Mouse (Mus musculus) hindbrain, embryonic 12.5 days (tissue): ENCODE data around the gene Snupn. TPM values are rescaled to one million over a fixed set of nuclear protein-coding genes. Genes with fewer than 3 reads are reported as not detected.
"Not testable (repeated sequence)": the region's sequence is repeated elsewhere in the genome, so short reads cannot be mapped to it uniquely, and the experiment has no call there.

Experiments used
- ATAC-seq: fragments of 200-750 bp; cut with Nextera tagmentation; 2 replicates; pipeline ENCODE4 v1.8.0; 2017; ENCODE audit warnings: moderate TSS enrichment; ENCODE audit not compliant: low FRiP score
- H3K27ac ChIP-seq: fragments of 300-500 bp; sonication (generic); 2 replicates; pipeline ENCODE4 v1.5.1; 2016; ENCODE audit warnings: mild to moderate bottlenecking
- H3K27me3 ChIP-seq: fragments of 300-500 bp; sonication (generic); 2 replicates; pipeline ENCODE4 v1.6.1; 2016; ENCODE audit warnings: mild to moderate bottlenecking
- H3K36me3 ChIP-seq: fragments of 300-500 bp; sonication (generic); 2 replicates; pipeline ENCODE4 v1.6.1; 2016; ENCODE audit warnings: mild to moderate bottlenecking
- H3K4me1 ChIP-seq: fragments of 300-500 bp; sonication (generic); 2 replicates; pipeline ENCODE4 v1.6.1; 2016
- H3K4me2 ChIP-seq: fragments of 300-500 bp; sonication (generic); replicated peaks from 2 replicates; pipeline ENCODE4 v1.6.1; 2016; ENCODE audit warnings: mild to moderate bottlenecking
- H3K4me3 ChIP-seq: fragments of 300-500 bp; sonication (generic); 2 replicates; pipeline ENCODE4 v1.5.1; 2016; ENCODE audit warnings: mild to moderate bottlenecking
- H3K9ac ChIP-seq: fragments of 300-500 bp; sonication (generic); 2 replicates; pipeline ENCODE4 v1.6.1; 2016; ENCODE audit warnings: mild to moderate bottlenecking, moderate library complexity
- H3K9me3 ChIP-seq: fragments of 300-500 bp; sonication (generic); replicated peaks from 2 replicates; pipeline ENCODE4 v1.6.1; 2016; ENCODE audit warnings: mild to moderate bottlenecking
- WGBS: fragments of 180-500 bp; shearing (Covaris S2); methylation state at CpG from one replicate; pipeline ENCODE4 v1.1.7; 2016; 5-methylcytosine and 5-hydroxymethylcytosine counted together
- polyA plus RNA-seq: library from polyadenylated mRNA; unstranded; fragments of >200 nt; fragmentation: Nextera tagmentation; extraction: Ambion mirVana; gene quantifications from 2 replicates; pipeline ENCODE4 v1.2.1, GENCODE M21; 2016

Snupn gene
- polyA plus RNA-seq: 24.7 and 25.3 TPM in 2 replicates

DNA sequence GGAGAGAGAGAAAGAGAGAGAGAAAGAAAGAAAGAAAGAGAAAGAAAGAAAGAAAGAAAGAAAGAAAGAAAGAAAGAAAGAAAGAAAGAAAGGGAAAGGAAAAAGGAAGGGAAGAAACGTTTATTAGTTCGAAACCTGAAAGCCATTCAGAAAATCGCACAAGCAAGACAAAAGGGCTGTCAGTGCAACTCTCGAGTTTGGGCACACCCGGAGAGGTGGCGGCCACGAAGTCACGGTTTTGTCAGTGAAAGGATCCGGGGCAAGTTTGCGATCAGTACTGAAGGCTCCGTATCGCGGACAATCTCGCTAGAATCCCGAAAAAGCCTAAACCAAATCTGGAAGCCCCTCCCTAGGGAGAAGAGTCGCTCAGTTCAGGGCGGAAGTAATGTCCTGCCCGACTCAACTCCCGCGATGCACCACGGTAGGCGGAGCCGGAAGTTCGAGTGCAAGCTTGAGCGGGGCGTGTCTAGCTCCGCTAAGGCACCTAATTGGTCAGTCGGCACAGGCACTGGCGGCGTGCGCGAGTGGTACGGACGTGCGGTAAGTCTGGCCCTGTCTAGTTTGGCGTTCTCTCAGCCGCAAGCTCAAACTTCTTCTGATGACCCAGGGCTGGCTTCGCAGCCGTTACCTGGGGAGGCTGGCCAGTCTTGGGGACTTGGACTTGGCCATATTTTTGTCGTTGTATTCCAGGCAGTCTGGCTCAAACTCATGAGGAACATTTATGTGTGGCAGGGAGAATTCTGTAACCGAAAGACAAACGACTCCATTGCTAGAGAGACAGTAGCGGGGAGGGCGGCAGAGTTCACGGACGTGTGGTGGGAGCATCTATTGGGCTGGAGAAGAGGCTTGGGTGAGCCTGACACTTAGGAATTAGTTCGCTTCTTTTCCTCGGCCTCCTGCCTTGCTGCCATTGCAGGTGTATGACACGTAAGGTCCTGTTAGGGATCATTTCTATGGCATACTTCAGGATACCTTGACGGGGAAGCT, at the start of gene Snupn:
Gene Snupn, plus strand, starts transcription at position 465 of the 987 bp plus-strand sequence.
- H3K9me3 ChIP-seq: no peaks in the 10 kb centered on the region
- WGBS: under 1% methylated on average over 50 of the region's 50 CpGs
- no peaks in the 10 kb centered on the region for H3K27me3 ChIP-seq
- ATAC-seq: peak; percentile 100
- H3K36me3 ChIP-seq: no peaks in the 10 kb centered on the region
- peak within 1 kb of the TSS; percentile 63 for H3K4me3 ChIP-seq
- peak within 1 kb of the TSS; percentile 92 for H3K4me2 ChIP-seq
- peak within 1 kb of the TSS; percentile 86 for H3K27ac ChIP-seq
- peaks cover 13% of the 10 kb centered on the region for H3K4me1 ChIP-seq
- peak within 1 kb of the TSS; percentile 78 for H3K9ac ChIP-seq

DNA sequence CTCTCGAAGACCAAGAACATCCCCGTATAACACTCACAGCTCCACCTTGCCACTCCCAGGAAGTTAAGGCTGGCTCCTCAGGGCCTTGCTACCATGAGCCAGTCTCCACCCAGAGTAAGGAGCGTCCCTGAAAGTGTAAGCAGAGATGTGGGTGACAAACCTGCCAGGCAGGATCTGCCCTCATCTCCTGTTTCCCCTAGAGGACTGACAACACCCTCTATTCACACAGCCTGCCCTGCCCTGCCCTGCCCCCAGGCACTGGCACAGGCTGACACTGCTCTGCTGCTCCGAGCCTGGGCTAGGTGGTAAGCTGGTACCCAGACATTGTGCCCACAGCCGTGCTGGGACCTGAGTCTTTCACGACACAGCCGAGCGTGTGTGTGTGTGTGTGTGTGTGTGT, 49.5 kb upstream of the Snupn start:
- Histone ChIP-seq H3K9me3 (no peaks in the 10 kb centered on the region), H3K36me3 (no peaks in the 10 kb centered on the region), H3K9ac (no peak overlapping the region), H3K4me2 (no peak overlapping the region), H3K4me3 (no peak overlapping the region), H3K27ac (no peak overlapping the region), H3K27me3 (no peaks in the 10 kb centered on the region), H3K4me1 (peaks cover 6% of the 10 kb centered on the region)
- no peak for ATAC-seq
- WGBS: 69% methylated on average over 8 of the region's 8 CpGs

DNA sequence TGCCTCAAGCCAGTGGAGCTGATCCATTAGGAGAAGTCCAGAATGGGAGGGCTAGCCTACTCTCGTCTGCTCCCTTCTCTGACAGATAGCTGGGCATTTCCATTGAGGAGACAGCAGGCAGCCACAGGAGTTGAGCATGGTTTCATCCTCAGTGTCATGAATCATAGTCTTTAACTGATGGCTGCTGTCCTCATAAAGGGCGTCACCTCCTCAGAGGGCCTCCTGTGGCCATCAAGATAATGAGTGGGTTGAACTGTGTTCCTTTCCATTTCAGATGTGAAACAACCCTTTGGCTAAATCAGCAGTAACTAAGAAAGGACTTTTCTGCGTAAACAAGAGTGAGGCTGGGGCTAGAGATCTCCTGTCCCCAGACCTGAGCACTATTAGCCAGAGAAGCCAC, 47.0 kb upstream of the Snupn start:
- Histone ChIP-seq H3K4me1 (peaks cover 6% of the 10 kb centered on the region), H3K9me3 (no peaks in the 10 kb centered on the region), H3K27me3 (no peaks in the 10 kb centered on the region), H3K36me3 (no peaks in the 10 kb centered on the region), H3K4me3 (no peak overlapping the region), H3K27ac (no peak overlapping the region), H3K9ac (no peak overlapping the region), H3K4me2 (no peak overlapping the region)
- WGBS: 77% methylated on average over 3 of the region's 3 CpGs
- no peak for ATAC-seq

DNA sequence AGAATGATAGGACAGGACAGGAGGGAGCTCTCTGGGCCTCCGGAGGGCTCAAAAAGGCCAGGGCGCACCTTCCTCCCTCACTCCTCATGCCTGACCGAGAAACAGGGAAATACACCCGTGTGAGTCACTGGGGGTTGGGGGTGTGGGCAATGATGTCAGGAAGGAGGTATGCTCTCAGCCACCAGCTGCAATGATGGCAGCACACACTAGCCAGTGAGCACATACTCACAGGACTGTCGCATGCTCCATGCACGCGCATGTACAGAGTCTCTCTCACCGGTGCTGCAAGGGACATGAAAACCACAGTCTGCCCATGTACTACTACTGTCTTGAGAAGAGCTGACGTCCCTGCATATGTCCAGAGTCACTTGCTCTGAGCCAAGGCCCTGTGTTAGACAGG, 43.1 kb upstream of the Snupn start:
- Histone ChIP-seq H3K27me3 (no peaks in the 10 kb centered on the region), H3K4me1 (no peaks in the 10 kb centered on the region), H3K9me3 (no peaks in the 10 kb centered on the region), H3K9ac (no peak overlapping the region), H3K27ac (no peak overlapping the region), H3K4me2 (no peak overlapping the region), H3K36me3 (no peaks in the 10 kb centered on the region), H3K4me3 (no peak overlapping the region)
- ATAC-seq: no peak
- WGBS: 87% methylated on average over 9 of the region's 9 CpGs

DNA sequence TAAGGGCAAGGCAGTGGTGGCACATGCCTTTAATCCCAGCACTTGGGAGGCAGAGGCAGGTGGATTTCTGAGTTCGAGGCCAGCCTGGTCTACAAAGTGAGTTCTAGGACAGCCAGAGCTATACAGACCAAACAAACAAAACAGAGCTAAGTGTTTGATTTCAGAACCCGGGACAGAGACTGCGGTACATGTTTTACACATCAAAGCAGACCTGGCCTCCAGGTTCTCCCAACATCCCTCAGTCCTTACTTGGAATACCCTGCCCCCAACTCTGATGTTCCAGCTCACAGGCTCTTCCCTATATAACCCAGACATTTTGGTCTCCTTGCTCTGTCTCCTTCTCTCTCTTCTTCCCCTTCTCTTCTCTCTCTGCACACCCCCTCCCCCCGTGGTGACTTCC, 40.7 kb upstream of the Snupn start:
- H3K36me3 ChIP-seq, H3K27me3 ChIP-seq, ATAC-seq, H3K9me3 ChIP-seq, H3K4me2 ChIP-seq, H3K4me3 ChIP-seq, H3K4me1 ChIP-seq, H3K9ac ChIP-seq, H3K27ac ChIP-seq: not testable (repeated sequence)
- WGBS: 51% methylated on average over 4 of the region's 4 CpGs

DNA sequence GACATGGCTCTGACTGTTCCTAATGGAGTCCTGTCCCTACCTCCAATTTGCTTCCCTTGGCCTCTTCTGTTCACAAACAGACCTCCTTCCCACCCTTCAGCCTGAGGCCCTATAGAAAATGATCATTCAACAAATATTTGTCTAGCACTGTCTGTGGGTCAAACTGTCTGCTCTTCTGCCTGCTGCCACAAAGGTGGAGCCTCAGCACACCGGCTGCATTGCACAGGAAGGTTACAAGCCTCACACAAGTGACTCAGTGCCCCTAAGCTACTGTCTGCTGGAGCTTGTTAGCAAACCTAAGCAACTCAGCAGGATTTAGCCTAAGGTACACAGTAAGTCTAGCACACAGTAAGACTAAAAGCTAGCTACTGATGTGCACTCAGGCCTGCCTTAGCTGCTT, 39.7 kb upstream of the Snupn start:
- WGBS: 72% methylated on average over 1 of the region's 1 CpGs
- no peaks in the 10 kb centered on the region for H3K4me1 ChIP-seq
- no peaks in the 10 kb centered on the region for H3K27me3 ChIP-seq
- no peak for ATAC-seq
- H3K36me3 ChIP-seq: no peaks in the 10 kb centered on the region
- H3K9ac ChIP-seq: no peak overlapping the region
- no peak overlapping the region for H3K4me2 ChIP-seq
- no peak overlapping the region for H3K27ac ChIP-seq
- H3K9me3 ChIP-seq: no peaks in the 10 kb centered on the region
- H3K4me3 ChIP-seq: no peak overlapping the region

DNA sequence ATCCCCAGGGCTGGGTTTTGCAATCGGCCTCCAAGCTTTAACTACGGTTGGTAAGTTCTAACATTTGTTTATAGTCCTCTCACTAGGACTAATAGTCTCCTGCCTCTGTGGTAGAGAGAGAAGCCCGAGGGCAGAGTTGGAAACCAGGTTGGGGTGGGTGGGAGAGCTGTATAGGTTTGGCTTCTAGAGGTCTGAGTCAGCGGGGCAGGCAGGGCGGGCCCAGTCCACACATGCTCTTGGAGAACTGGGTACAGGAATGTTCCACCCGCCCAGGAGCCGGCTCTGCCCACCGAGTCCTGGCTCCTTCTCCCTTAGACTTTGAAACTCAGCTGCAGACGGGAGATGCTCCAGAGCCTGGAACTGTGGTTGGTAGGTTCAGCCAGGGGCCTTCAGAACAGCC, 36.7 kb upstream of the Snupn start:
- ATAC-seq: no peak
- H3K4me2 ChIP-seq: no peak overlapping the region
- no peaks in the 10 kb centered on the region for H3K4me1 ChIP-seq
- H3K9ac ChIP-seq: no peak overlapping the region
- 89% methylated on average over 9 of the region's 9 CpGs for WGBS
- peaks cover 21% of the 10 kb centered on the region for H3K36me3 ChIP-seq
- no peaks in the 10 kb centered on the region for H3K9me3 ChIP-seq
- no peaks in the 10 kb centered on the region for H3K27me3 ChIP-seq
- H3K4me3 ChIP-seq: no peak overlapping the region
- no peak overlapping the region for H3K27ac ChIP-seq

DNA sequence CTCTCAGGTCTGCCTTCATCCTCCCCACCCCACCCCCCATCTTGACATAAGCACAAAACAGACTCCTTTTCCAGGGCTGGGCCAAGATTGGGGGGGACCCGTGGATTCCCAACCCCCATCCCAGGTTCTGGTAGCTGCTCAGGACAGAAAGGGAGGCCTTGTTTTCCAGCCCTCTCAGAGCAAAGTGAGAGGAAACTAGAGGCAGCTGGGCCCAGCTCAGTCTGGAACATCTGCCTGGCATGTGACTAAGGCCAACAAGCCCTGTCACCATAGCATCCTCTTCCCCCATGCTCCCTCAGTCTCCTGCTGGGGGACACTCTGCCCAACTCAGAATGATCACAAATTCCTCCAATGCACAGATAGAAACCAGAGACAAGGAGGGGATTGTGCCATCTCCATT, 35.6 kb upstream of the Snupn start:
- no peak for ATAC-seq
- Histone ChIP-seq H3K27me3 (no peaks in the 10 kb centered on the region), H3K4me3 (no peak overlapping the region), H3K9me3 (no peaks in the 10 kb centered on the region), H3K27ac (no peak overlapping the region), H3K4me2 (no peak overlapping the region), H3K9ac (no peak overlapping the region), H3K4me1 (no peaks in the 10 kb centered on the region), H3K36me3 (peaks cover 22% of the 10 kb centered on the region)
- WGBS: 75% methylated on average over 1 of the region's 1 CpGs

DNA sequence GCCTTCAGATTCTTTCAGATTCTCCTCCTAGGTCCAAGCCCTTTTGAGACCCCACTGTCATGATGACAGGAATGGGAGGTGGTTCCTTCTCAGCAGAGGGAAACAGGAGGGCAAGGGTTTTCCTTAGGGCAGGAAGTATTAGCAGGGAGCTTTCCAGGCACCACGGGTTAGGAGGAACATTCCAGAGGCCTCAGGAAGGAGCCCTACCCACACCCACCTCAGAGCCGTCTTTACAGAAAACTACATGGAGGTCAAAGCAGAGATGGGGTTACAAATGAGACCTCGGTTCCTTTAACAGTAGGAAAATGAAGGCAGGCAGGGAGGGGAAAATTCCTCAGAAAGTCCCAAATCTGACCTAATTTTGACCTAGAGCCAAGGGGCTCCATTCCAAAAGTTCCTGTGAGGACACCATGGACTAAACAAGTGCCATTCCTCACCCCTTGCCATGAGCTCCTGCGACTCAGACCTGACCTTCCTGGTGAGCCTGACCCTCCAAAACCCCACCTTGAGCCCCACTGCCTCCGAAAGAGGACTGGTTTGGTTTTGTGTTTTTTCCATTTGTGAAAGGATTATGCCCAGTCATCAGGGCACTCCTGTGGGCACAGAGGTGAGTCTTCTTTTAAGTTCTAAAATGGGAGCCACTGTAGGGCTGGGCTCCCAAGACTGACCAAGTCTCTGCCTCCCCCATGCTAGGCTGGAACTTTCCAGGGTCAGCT, 34.8 kb upstream of the Snupn start:
- Histone ChIP-seq H3K27ac (no peak overlapping the region), H3K4me3 (no peak overlapping the region), H3K9me3 (no peaks in the 10 kb centered on the region), H3K4me2 (no peak overlapping the region), H3K27me3 (no peaks in the 10 kb centered on the region), H3K4me1 (no peaks in the 10 kb centered on the region), H3K9ac (no peak overlapping the region), H3K36me3 (peaks cover 27% of the 10 kb centered on the region)
- WGBS: 84% methylated on average over 5 of the region's 5 CpGs
- ATAC-seq: no peak

DNA sequence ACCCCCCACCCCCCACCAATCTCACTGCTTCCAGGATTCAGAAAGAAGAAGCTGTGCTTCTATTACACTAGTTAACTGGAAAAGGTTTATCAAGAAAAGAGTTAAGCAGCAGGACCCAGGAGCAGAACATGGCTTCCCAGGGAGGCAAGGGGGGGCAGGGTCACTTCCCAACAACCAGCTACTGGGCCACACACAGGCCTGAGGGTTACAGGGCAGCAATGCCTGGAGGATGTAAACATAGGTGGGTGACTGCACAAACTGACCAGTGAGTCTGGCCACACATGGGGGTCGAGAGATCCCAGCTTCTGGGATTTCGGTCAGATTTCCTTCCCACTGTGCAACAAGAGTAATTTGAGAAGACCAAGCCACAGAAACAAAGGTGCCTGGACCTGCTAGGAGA, 33.5 kb upstream of the Snupn start:
- no peak overlapping the region for H3K4me2 ChIP-seq
- peaks cover 37% of the 10 kb centered on the region for H3K36me3 ChIP-seq
- ATAC-seq: no peak
- no peak overlapping the region for H3K27ac ChIP-seq
- H3K9me3 ChIP-seq: no peaks in the 10 kb centered on the region
- 69% methylated on average over 2 of the region's 2 CpGs for WGBS
- H3K4me1 ChIP-seq: no peaks in the 10 kb centered on the region
- no peak overlapping the region for H3K9ac ChIP-seq
- no peaks in the 10 kb centered on the region for H3K27me3 ChIP-seq
- no peak overlapping the region for H3K4me3 ChIP-seq

DNA sequence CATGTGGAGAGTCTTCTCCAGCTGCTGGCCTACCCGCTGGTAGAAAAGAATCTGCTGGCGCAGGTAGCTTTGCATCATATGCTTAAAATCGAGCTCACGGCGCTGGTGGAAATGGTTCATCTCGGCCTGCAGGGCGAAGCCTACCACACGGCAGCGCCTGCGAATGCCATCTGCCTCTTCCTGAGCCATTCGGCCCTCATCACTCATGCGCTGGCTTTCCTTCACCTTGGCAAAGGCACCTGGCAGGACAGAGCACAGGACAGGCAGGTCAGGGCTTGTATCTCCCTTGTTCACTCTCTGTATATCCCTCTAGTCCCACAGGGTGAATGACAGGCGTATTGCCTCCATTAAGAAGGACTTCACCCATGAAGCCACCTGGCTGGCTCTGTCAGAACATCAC, 32.2 kb upstream of the Snupn start:
- Histone ChIP-seq H3K27ac (no peak overlapping the region), H3K9me3 (no peaks in the 10 kb centered on the region), H3K4me2 (no peak overlapping the region), H3K4me1 (peaks cover 6% of the 10 kb centered on the region), H3K9ac (no peak overlapping the region), H3K36me3 (peaks cover 37% of the 10 kb centered on the region), H3K4me3 (no peak overlapping the region), H3K27me3 (no peaks in the 10 kb centered on the region)
- no peak for ATAC-seq
- WGBS: 94% methylated on average over 13 of the region's 13 CpGs

DNA sequence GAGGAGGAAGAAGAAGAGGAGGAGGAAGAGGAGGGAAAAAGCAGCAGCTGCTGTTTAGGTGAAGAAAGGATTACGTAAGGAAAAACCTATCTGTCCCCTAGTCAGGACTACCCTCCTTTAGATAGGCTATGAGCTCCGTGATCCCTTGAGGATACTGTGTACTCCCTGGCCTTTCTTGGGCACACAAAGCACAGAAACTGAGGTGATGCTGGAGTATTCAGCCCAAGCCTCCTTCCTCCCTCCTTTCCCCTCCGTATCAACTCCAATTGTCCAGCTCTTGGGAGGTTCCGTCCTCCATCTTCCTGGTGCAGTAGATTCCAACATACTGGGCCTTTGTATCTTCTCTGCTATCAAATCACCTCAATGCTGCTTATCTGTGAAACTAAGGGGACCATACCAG, 27.9 kb upstream of the Snupn start:
- Histone ChIP-seq H3K36me3 (peaks cover 24% of the 10 kb centered on the region; the same call in 1 of the 2 replicates), H3K9ac (no peak overlapping the region), H3K9me3 (no peaks in the 10 kb centered on the region), H3K27me3 (no peaks in the 10 kb centered on the region), H3K4me1 (peaks cover 47% of the 10 kb centered on the region), H3K4me3 (no peak overlapping the region), H3K4me2 (no peak overlapping the region), H3K27ac (no peak overlapping the region)
- WGBS: 86% methylated on average over 4 of the region's 4 CpGs
- ATAC-seq: no peak
